Mouse (Mus musculus): ENCODE results near the gene Nhlrc1.

- no peak for TF ChIP-seq POLR2A (IDR thresholded peaks at IDR 0.05; ENCODE audit: insufficient read depth, low read length)
- TF ChIP-seq CTCF (IDR thresholded peaks at IDR 0.05; ENCODE audit: low read depth, low read length): no peak
Observed at GRCm38 (mm10) chr13:47047996-47048395, 33.3 kb upstream of the Nhlrc1 start.
